Mouse (Mus musculus) kidney, embryonic 14.5 days (tissue): Measurements from ENCODE around the gene Gm38392. TPM values are rescaled to one million over a fixed set of nuclear protein-coding genes. Genes with fewer than 3 reads are reported as not detected.
A peak's percentile ranks its signal among the peaks of the same experiment; 100 is the strongest.

Experiments used
- ATAC-seq: fragments of 200-750 bp; cut with Nextera tagmentation; 2 replicates; pipeline ENCODE4 v1.8.0; 2017; ENCODE audit warnings: moderate number of reproducible peaks, mild to moderate bottlenecking, moderate TSS enrichment, moderate library complexity; ENCODE audit not compliant: low FRiP score, low TSS enrichment
- H3K27ac ChIP-seq: fragments of 300-500 bp; sonication (generic); 2 replicates; pipeline ENCODE4 v1.5.1; 2014; ENCODE audit warnings: low read depth, mild to moderate bottlenecking, low read length, moderate library complexity, mixed read lengths
- H3K27me3 ChIP-seq: fragments of 300-500 bp; sonication (generic); 2 replicates; pipeline ENCODE4 v1.6.1; 2014; ENCODE audit warnings: mild to moderate bottlenecking, low read length; ENCODE audit not compliant: control insufficient read depth, insufficient read depth
- H3K36me3 ChIP-seq: fragments of 300-500 bp; sonication (generic); 2 replicates; pipeline ENCODE4 v1.6.1; 2014; ENCODE audit warnings: low read length, mixed read lengths; ENCODE audit not compliant: control insufficient read depth, insufficient read depth
- H3K4me1 ChIP-seq: fragments of 300-500 bp; sonication (generic); 2 replicates; pipeline ENCODE4 v1.6.1; 2014; ENCODE audit warnings: low read length, mixed read lengths; ENCODE audit not compliant: control insufficient read depth, insufficient read depth
- H3K4me2 ChIP-seq: fragments of 300-500 bp; sonication (generic); replicated peaks from 2 replicates; pipeline ENCODE4 v1.6.1; 2014; ENCODE audit warnings: low read depth, mild to moderate bottlenecking, low read length
- H3K4me3 ChIP-seq: fragments of 300-500 bp; sonication (generic); 2 replicates; pipeline ENCODE4 v1.5.1; 2014; ENCODE audit warnings: mild to moderate bottlenecking, low read length
- H3K9ac ChIP-seq: fragments of 300-500 bp; sonication (generic); 2 replicates; pipeline ENCODE4 v1.6.1; 2014; ENCODE audit warnings: low read depth, mild to moderate bottlenecking, low read length, moderate library complexity
- H3K9me3 ChIP-seq: fragments of 300-500 bp; sonication (generic); 2 replicates; pipeline ENCODE4 v1.6.1; 2016; ENCODE audit warnings: low read length; ENCODE audit not compliant: control insufficient read depth
- WGBS: fragments of 180-500 bp; shearing (Covaris S2); extraction: QIAGEN DNeasy Blood & Tissue Kit; methylation state at CpG from one replicate; pipeline ENCODE4 v1.1.7; 2014; 5-methylcytosine and 5-hydroxymethylcytosine counted together
- polyA plus RNA-seq: library from polyadenylated mRNA; unstranded; fragments of >200 nt; fragmentation: Nextera tagmentation; extraction: Ambion mirVana; gene quantifications from 2 replicates; pipeline ENCODE4 v1.2.1, GENCODE M21; 2014

Gene Gm38392
- polyA plus RNA-seq, 1 experiment from 2014 or later = 0.79 TPM

- H3K9ac ChIP-seq = no peak overlapping the region
- WGBS = 7% methylated on average over 3 of the region's 3 CpGs
- H3K27me3 ChIP-seq = peaks cover 46% of the 10 kb centered on the region
- no peak for ATAC-seq
- H3K4me3 ChIP-seq = no peak overlapping the region
- peaks cover 18% of the 10 kb centered on the region for H3K4me1 ChIP-seq
- no peak overlapping the region for H3K4me2 ChIP-seq
- no peaks in the 10 kb centered on the region for H3K9me3 ChIP-seq
- H3K27ac ChIP-seq = no peak overlapping the region
- H3K36me3 ChIP-seq = no peaks in the 10 kb centered on the region
These were observed 51.8 kb downstream of the Gm38392 start for GRCm38 (mm10) chr3:88235216-88235615.

DNA sequence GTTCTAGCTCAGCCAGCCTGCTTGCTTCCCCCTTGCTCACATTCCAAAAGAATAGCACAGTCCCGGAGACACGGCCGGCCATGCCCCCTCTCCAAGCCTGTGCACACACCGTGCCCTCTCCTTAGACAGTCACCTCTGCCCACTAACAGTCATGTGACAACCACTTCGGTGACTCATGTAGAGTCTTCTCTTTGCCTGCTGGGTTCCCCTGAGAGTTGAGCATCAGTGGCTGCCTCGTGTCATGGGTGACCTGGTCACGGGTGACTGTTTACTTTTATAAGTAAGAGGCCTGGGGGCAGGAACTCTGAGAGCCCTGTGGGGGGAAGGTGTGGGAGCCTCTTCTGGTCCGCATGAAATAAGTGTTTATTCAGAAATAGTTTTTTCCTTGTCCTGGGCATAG lies 53.0 kb downstream of the Gm38392 start:
- Histone ChIP-seq H3K27ac (no peak overlapping the region), H3K4me1 (peaks cover 24% of the 10 kb centered on the region)

DNA sequence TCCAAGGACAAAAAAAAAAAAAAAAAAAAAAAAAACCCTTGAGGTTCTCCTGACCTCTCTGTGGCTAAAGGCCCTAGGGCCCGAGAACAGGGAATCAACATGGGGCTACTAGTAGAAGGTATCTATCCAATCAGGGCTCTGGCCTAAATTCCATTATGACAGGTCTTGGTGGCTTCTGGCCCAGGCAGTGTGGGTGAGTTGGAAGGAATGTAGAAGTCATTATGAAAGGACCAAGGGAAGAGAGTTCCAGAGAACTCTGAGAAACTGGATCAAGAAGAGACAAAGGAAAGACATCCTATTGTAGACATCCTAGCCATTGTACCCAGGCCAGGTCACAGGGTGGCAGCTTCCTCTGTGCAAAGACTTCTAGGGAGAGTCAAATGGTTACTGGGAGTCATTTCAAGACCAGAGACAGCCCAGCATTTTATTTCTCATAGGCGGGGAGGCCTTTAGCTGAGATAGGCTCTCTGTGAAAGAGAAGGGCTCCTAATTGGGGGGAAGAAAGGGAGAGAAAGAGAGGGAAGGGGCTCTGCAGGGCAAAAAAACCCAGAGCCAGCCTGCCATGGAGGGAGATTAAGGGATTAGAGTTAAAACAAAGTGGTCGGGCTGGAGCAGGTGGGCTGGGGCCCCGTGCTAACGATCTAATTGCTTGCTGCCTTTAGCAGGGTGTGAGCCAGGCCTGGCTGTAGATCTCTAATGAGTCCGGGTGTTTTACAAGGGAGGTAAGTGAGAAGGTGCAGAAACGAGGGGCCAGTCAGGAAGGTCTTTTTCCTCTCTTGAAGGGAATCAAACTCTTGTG lies 54.0 kb downstream of the Gm38392 start:
- no peaks in the 10 kb centered on the region for H3K36me3 ChIP-seq
- H3K4me1 ChIP-seq = peaks cover 25% of the 10 kb centered on the region
- 29% methylated on average over 7 of the region's 7 CpGs for WGBS
- H3K4me2 ChIP-seq = no peak overlapping the region
- no peak for ATAC-seq
- no peak overlapping the region for H3K4me3 ChIP-seq
- no peaks in the 10 kb centered on the region for H3K9me3 ChIP-seq
- no peak overlapping the region for H3K27ac ChIP-seq
- H3K9ac ChIP-seq = no peak overlapping the region
- peaks cover 29% of the 10 kb centered on the region for H3K27me3 ChIP-seq

More for the DNA sequence above, 53.0 kb downstream of the Gm38392 start:
- no peak overlapping the region for H3K9ac ChIP-seq
- H3K4me2 ChIP-seq = no peak overlapping the region
- no peak for ATAC-seq
- 37% methylated on average over 8 of the region's 8 CpGs for WGBS
- H3K4me3 ChIP-seq = no peak overlapping the region
- H3K27me3 ChIP-seq = peaks cover 39% of the 10 kb centered on the region
- H3K9me3 ChIP-seq = no peaks in the 10 kb centered on the region
- no peaks in the 10 kb centered on the region for H3K36me3 ChIP-seq

DNA sequence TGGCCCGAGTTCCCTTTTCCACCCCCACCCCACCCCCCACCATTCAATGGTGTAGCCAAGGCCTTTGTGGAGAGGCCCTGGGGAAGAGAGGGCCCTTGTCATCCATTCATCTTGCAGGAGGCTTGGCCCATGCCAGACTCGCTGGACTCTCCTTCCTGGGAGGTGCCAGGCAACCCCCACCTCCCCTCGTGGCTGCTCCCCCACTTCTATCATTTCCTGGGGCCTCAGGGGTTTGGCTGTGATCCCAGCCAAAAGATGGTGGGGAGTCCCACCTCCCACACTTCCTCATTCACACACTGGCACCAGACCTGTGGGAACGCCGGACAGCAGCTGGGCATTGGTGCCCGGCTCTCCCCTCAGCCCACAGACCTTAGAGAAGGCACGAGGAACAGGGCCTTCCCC lies 54.7 kb downstream of the Gm38392 start:
- Histone ChIP-seq H3K27ac (no peak overlapping the region), H3K4me3 (no peak overlapping the region), H3K4me1 (peaks cover 24% of the 10 kb centered on the region), H3K9me3 (no peaks in the 10 kb centered on the region), H3K4me2 (no peak overlapping the region), H3K36me3 (no peaks in the 10 kb centered on the region), H3K27me3 (peaks cover 22% of the 10 kb centered on the region), H3K9ac (no peak overlapping the region)
- no peak for ATAC-seq
- WGBS = 51% methylated on average over 7 of the region's 7 CpGs

GRCm38 (mm10) chr3:88231061-88231641 lies 55.9 kb downstream of the Gm38392 start:
- peak; percentile 40 for ATAC-seq
- Histone ChIP-seq H3K4me3 (no peak overlapping the region), H3K9me3 (no peaks in the 10 kb centered on the region), H3K27ac (no peak overlapping the region), H3K36me3 (no peaks in the 10 kb centered on the region), H3K4me1 (peaks cover 24% of the 10 kb centered on the region), H3K27me3 (peaks cover 22% of the 10 kb centered on the region), H3K4me2 (no peak overlapping the region), H3K9ac (no peak overlapping the region)
- 28% methylated on average over 1 of the region's 1 CpGs for WGBS

DNA sequence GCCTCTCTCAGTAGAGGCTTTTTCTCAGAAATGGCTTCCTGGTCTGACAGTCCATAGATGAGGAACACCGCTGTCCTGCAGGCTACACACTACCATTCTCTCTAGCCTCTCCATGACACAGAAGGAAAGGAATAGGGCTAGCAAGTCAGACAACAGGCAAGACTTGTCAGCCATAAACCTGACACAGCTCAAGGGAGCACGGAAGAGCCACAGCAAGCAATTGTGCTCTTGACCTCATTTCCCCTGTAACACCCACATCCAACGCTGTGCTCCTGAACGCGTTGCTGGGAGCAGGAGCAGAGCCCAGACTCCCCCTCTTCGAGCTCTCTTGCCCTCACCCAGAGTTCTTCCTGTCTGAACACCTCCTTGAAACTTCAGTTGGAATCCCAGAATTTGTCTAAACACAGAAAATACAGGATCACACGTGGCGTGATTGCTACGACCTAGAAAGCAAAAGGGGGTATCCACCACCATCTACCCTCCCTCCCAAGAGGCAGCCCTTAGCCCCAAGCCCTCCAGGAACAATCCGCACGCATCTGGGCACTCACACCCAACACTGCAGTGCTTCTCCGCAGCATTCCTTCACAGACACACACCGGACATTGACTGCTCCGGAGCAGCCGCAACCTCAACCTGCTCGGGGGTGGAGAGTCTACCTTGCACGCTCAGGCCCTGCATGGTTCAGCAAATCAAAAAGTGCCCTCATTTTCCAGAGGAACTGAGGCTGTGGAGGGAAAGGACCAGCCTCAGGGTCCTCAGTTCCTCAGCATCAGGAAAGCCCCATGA lies 56.6 kb downstream of the Gm38392 start:
- Histone ChIP-seq H3K4me3 (no peak overlapping the region), H3K9me3 (no peaks in the 10 kb centered on the region), H3K4me2 (peak overlapping the region; percentile 16; the same call in 1 of the 2 replicates), H3K27me3 (peaks cover 22% of the 10 kb centered on the region), H3K4me1 (peaks cover 24% of the 10 kb centered on the region), H3K9ac (no peak overlapping the region), H3K27ac (no peak overlapping the region), H3K36me3 (no peaks in the 10 kb centered on the region)
- peak; percentile 53 for ATAC-seq
- 10% methylated on average over 17 of the region's 17 CpGs for WGBS

DNA sequence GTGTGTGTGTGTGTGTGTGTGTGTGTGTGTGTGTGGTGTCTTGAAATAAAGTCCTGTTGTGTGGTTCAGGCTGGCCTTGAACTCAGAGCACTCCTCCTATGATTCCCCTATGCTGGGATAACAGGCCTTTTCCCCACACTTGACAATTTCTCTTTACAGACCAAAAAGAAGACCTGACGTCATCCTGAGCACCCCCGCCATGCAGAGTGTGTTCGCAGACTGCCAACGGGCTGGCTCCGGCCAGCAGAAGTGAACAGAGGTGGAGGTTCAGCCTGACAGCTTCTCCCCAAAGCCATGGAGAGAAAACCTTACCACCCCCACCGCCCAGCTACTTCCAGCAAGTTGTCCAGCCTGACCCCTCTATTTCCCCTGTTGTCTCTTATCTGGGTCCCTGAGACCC lies 57.5 kb downstream of the Gm38392 start:
- no peak overlapping the region for H3K9ac ChIP-seq
- 79% methylated on average over 6 of the region's 6 CpGs for WGBS
- H3K4me3 ChIP-seq = no peak overlapping the region
- no peak overlapping the region for H3K27ac ChIP-seq
- ATAC-seq = no peak
- H3K4me2 ChIP-seq = no peak overlapping the region
- no peaks in the 10 kb centered on the region for H3K36me3 ChIP-seq
- H3K4me1 ChIP-seq = peaks cover 24% of the 10 kb centered on the region
- H3K27me3 ChIP-seq = peaks cover 20% of the 10 kb centered on the region; the same call in 1 of the 2 replicates
- H3K9me3 ChIP-seq = no peaks in the 10 kb centered on the region

- no peaks in the 10 kb centered on the region for H3K9me3 ChIP-seq
- peaks cover 24% of the 10 kb centered on the region for H3K4me1 ChIP-seq
- no peak overlapping the region for H3K4me3 ChIP-seq
- H3K9ac ChIP-seq = no peak overlapping the region
- H3K27me3 ChIP-seq = peaks cover 22% of the 10 kb centered on the region
- H3K36me3 ChIP-seq = no peaks in the 10 kb centered on the region
- 56% methylated on average over 4 of the region's 4 CpGs for WGBS
- no peak overlapping the region for H3K27ac ChIP-seq
- no peak overlapping the region for H3K4me2 ChIP-seq
- ATAC-seq = no peak
These were observed 58.1 kb downstream of the Gm38392 start for GRCm38 (mm10) chr3:88228906-88229305.

DNA sequence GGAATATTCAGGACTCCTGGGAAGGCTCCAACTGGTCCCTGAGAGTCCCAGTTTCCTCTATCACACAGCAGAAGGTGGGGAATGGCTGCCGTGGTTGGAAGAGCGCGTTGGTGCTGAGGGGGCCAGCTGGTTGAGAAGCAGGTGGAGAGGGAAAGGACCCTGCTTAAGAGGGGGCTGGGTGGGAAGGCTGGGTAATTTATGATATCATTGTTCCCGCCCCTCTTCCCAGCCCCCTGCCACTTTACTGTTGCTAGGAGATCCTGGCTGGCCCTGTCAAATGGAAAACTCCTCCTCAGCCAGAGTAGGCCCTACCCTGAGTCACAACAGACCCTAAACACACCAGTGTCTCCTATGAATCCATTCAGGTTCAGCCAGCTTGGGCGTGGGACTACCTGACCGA lies 59.0 kb downstream of the Gm38392 start:
- no peak overlapping the region for H3K4me2 ChIP-seq
- H3K27me3 ChIP-seq = peaks cover 18% of the 10 kb centered on the region
- ATAC-seq = no peak
- H3K4me3 ChIP-seq = no peak overlapping the region
- no peak overlapping the region for H3K27ac ChIP-seq
- H3K9me3 ChIP-seq = no peaks in the 10 kb centered on the region
- H3K4me1 ChIP-seq = peaks cover 24% of the 10 kb centered on the region
- H3K9ac ChIP-seq = no peak overlapping the region
- WGBS = 41% methylated on average over 6 of the region's 6 CpGs
- no peaks in the 10 kb centered on the region for H3K36me3 ChIP-seq
